Mouse (Mus musculus): ENCODE results near the gene Pkn1.

GRCm38 (mm10) chr8:83625676-83626299, 73.2 kb downstream of the Pkn1 start:
- TF ChIP-seq CTCF (IDR thresholded peaks at IDR 0.05; ENCODE audit: low read depth, low read length) (no peak), POLR2AphosphoS5 (IDR thresholded peaks at IDR 0.05; ENCODE audit: insufficient replicate concordance, low read depth, low read length) (no peak), TAL1 (conservative IDR thresholded peaks at IDR 0.05; ENCODE audit: low read depth, low read length) (no peak), GATA1 (IDR thresholded peaks at IDR 0.05; ENCODE audit: borderline replicate concordance, low read length) (no peak)
